Mouse (Mus musculus) cortical plate, adult 2 months (tissue): ENCODE data around the gene Cdk14.

Experiments
- CTCF ChIP-seq: fragments of 200-500 bp; IDR thresholded peaks from 2 replicates; pipeline ENCODE4 v1.5.1; 2011; ENCODE audit warnings: mild to moderate bottlenecking, control low read depth, low read length; ENCODE audit not compliant: insufficient read depth; ENCODE audit errors: extremely low read depth
- POLR2A ChIP-seq: fragments of 200-500 bp; IDR thresholded peaks from 2 replicates; pipeline ENCODE4 v1.6.1; 2011; ENCODE audit warnings: mild to moderate bottlenecking, low read length, control low read depth; ENCODE audit not compliant: insufficient read depth; ENCODE audit errors: extremely low read depth

GRCm38 (mm10) chr5:5373541-5373940, 46.6 kb downstream of the Cdk14 start:
- TF ChIP-seq POLR2A = no peak
- no peak for TF ChIP-seq CTCF
